Mouse (Mus musculus) E14TG2a.4 (cell line): ENCODE measurements around the gene Pja2.

ENCODE experiments used
- CTCF ChIP-seq: conservative IDR thresholded peaks from 2 replicates; pipeline ENCODE4 v1.5.1; 2014; ENCODE audit warnings: low read length
- NANOG ChIP-seq: IDR thresholded peaks from 2 replicates; pipeline ENCODE4 v1.6.1; 2014; ENCODE audit warnings: borderline replicate concordance, low read length, mixed read lengths
- POU5F1 ChIP-seq: IDR thresholded peaks from 2 replicates; pipeline ENCODE4 v1.6.1; 2014; ENCODE audit warnings: low read length, borderline replicate concordance

DNA sequence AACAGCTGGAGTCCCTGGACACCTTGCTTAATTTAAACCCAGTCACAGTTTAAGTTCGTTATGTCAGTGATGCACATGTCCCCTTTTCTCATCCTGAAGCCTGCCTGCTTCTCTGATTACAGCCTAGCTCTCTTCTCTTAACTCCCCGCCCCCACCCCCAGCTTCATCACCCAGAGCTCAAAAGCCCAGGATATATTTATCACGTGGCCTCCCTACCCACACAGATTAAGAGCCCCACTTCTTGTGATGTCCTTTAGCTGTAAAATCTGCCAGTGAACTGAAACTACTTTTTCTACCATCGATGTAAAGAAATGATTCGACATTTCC is 1.0 kb upstream of the Pja2 start:
- TF ChIP-seq CTCF = no peak
- TF ChIP-seq NANOG = no peak
- no peak for TF ChIP-seq POU5F1
